Mouse (Mus musculus) midbrain, embryonic 13.5 days (tissue): Measurements from ENCODE around the gene Micu1. TPM values are rescaled to one million over a fixed set of nuclear protein-coding genes. Genes with fewer than 3 reads are reported as not detected.
"Not testable (repeated sequence)": the region's sequence is repeated elsewhere in the genome, so short reads cannot be mapped to it uniquely, and the experiment has no call there.

Experiments used
- ATAC-seq: fragments of 200-750 bp; cut with Nextera tagmentation; 2 replicates; pipeline ENCODE4 v1.8.0; 2017; ENCODE audit warnings: mild to moderate bottlenecking, moderate TSS enrichment, moderate library complexity
- H3K27ac ChIP-seq: fragments of 300-500 bp; sonication (generic); 2 replicates; pipeline ENCODE4 v1.5.1; 2015; ENCODE audit warnings: inconsistent platforms, mild to moderate bottlenecking, moderate library complexity
- H3K27me3 ChIP-seq: fragments of 300-500 bp; sonication (generic); 2 replicates; pipeline ENCODE4 v1.6.1; 2015; ENCODE audit warnings: mild to moderate bottlenecking, inconsistent platforms
- H3K36me3 ChIP-seq: fragments of 300-500 bp; sonication (generic); 2 replicates; pipeline ENCODE4 v1.6.1; 2015; ENCODE audit warnings: mild to moderate bottlenecking, inconsistent platforms
- H3K4me1 ChIP-seq: fragments of 300-500 bp; sonication (generic); replicated peaks from 2 replicates; pipeline ENCODE4 v1.6.1; 2015; ENCODE audit warnings: inconsistent platforms
- H3K4me2 ChIP-seq: fragments of 300-500 bp; sonication (generic); replicated peaks from 2 replicates; pipeline ENCODE4 v1.6.1; 2015; ENCODE audit warnings: moderate library complexity, mild to moderate bottlenecking, inconsistent platforms
- H3K4me3 ChIP-seq: fragments of 300-500 bp; sonication (generic); replicated peaks from 2 replicates; pipeline ENCODE4 v1.5.1; 2015; ENCODE audit warnings: mild to moderate bottlenecking, inconsistent platforms
- H3K9ac ChIP-seq: fragments of 300-500 bp; sonication (generic); replicated peaks from 2 replicates; pipeline ENCODE4 v1.6.1; 2015; ENCODE audit warnings: mild to moderate bottlenecking, inconsistent platforms
- H3K9me3 ChIP-seq: fragments of 300-500 bp; sonication (generic); 2 replicates; pipeline ENCODE4 v1.6.1; 2016; ENCODE audit warnings: mild to moderate bottlenecking, inconsistent platforms
- WGBS: fragments of 180-500 bp; shearing (Covaris S2); methylation state at CpG from one replicate; pipeline ENCODE4 v1.1.7; 2015; 5-methylcytosine and 5-hydroxymethylcytosine counted together
- polyA plus RNA-seq: library from polyadenylated mRNA; unstranded; fragments of >200 nt; fragmentation: Nextera tagmentation; extraction: Ambion mirVana; gene quantifications from 2 replicates; pipeline ENCODE4 v1.2.1, GENCODE M21; 2015

Gene Micu1
- polyA plus RNA-seq, 1 experiment from 2014 or later, result 72.2 TPM

- peaks cover 18% of the 10 kb centered on the region for H3K4me1 ChIP-seq
These were observed 162.8 kb downstream of the Micu1 start for GRCm38 (mm10) chr10:59864884-59865726.

GRCm38 (mm10) chr10:59868266-59868665 lies 166.0 kb downstream of the Micu1 start:
- Histone ChIP-seq H3K36me3 (no peaks in the 10 kb centered on the region), H3K4me3 (no peak overlapping the region), H3K27me3 (no peaks in the 10 kb centered on the region), H3K4me2 (no peak overlapping the region), H3K4me1 (peaks cover 15% of the 10 kb centered on the region), H3K9me3 (no peaks in the 10 kb centered on the region), H3K9ac (no peak overlapping the region), H3K27ac (no peak overlapping the region)
- ATAC-seq, result no peak
- 63% methylated on average over 11 of the region's 11 CpGs for WGBS

More at GRCm38 (mm10) chr10:59864884-59865726, 162.8 kb downstream of the Micu1 start:
- Histone ChIP-seq H3K9ac (no peak overlapping the region), H3K27me3 (no peaks in the 10 kb centered on the region), H3K27ac (no peak overlapping the region), H3K4me2 (no peak overlapping the region), H3K4me3 (no peak overlapping the region), H3K9me3 (no peaks in the 10 kb centered on the region), H3K36me3 (no peaks in the 10 kb centered on the region)
- ATAC-seq, result peak; percentile 81
- 32% methylated on average over 13 of the region's 13 CpGs for WGBS

GRCm38 (mm10) chr10:59870038-59870437 lies 167.8 kb downstream of the Micu1 start:
- no peak overlapping the region for H3K4me3 ChIP-seq
- no peaks in the 10 kb centered on the region for H3K36me3 ChIP-seq
- H3K4me2 ChIP-seq, result no peak overlapping the region
- no peak overlapping the region for H3K9ac ChIP-seq
- H3K9me3 ChIP-seq, result no peaks in the 10 kb centered on the region
- ATAC-seq, result peak; percentile 52
- H3K27ac ChIP-seq, result no peak overlapping the region
- WGBS, result 88% methylated on average over 6 of the region's 6 CpGs
- H3K4me1 ChIP-seq, result 0 out of 2 replicates have a peak, but pooled peaks cover under 1% of the 10 kb centered on the region
- H3K27me3 ChIP-seq, result no peaks in the 10 kb centered on the region

- not testable (repeated sequence) for H3K27me3 ChIP-seq, H3K4me1 ChIP-seq, ATAC-seq, H3K9ac ChIP-seq, H3K27ac ChIP-seq, H3K4me3 ChIP-seq, H3K9me3 ChIP-seq, H3K36me3 ChIP-seq, H3K4me2 ChIP-seq
- WGBS, result 88% methylated on average over 4 of the region's 4 CpGs
These were observed 170.4 kb downstream of the Micu1 start for GRCm38 (mm10) chr10:59872651-59873050.

GRCm38 (mm10) chr10:59873206-59873605 lies 170.9 kb downstream of the Micu1 start:
- H3K4me3 ChIP-seq, result no peak overlapping the region
- H3K27me3 ChIP-seq, result no peaks in the 10 kb centered on the region
- H3K4me1 ChIP-seq, result no peaks in the 10 kb centered on the region
- no peak for ATAC-seq
- H3K27ac ChIP-seq, result no peak overlapping the region
- H3K36me3 ChIP-seq, result no peaks in the 10 kb centered on the region
- 94% methylated on average over 5 of the region's 5 CpGs for WGBS
- no peaks in the 10 kb centered on the region for H3K9me3 ChIP-seq
- H3K9ac ChIP-seq, result no peak overlapping the region
- H3K4me2 ChIP-seq, result no peak overlapping the region

- Histone ChIP-seq H3K36me3 (no peaks in the 10 kb centered on the region), H3K9me3 (no peaks in the 10 kb centered on the region), H3K4me2 (no peak overlapping the region), H3K4me3 (no peak overlapping the region), H3K27ac (no peak overlapping the region), H3K9ac (no peak overlapping the region), H3K4me1 (peaks cover 1% of the 10 kb centered on the region), H3K27me3 (no peaks in the 10 kb centered on the region)
- ATAC-seq, result no peak
- 76% methylated on average over 5 of the region's 5 CpGs for WGBS
These were observed 171.3 kb downstream of the Micu1 start for GRCm38 (mm10) chr10:59873613-59874012.

GRCm38 (mm10) chr10:59875396-59875795 lies 173.1 kb downstream of the Micu1 start:
- Histone ChIP-seq H3K27me3 (no peaks in the 10 kb centered on the region), H3K4me3 (no peak overlapping the region), H3K4me1 (peaks cover 7% of the 10 kb centered on the region), H3K27ac (no peak overlapping the region), H3K36me3 (no peaks in the 10 kb centered on the region), H3K9ac (no peak overlapping the region), H3K9me3 (no peaks in the 10 kb centered on the region), H3K4me2 (no peak overlapping the region)
- no peak for ATAC-seq
- 36% methylated on average over 1 of the region's 1 CpGs for WGBS

GRCm38 (mm10) chr10:59876698-59877097 lies 174.4 kb downstream of the Micu1 start:
- 95% methylated on average over 4 of the region's 4 CpGs for WGBS
- peaks cover 18% of the 10 kb centered on the region for H3K4me1 ChIP-seq

GRCm38 (mm10) chr10:59877421-59878117 lies 175.3 kb downstream of the Micu1 start:
- 76% methylated on average over 15 of the region's 15 CpGs for WGBS

More at GRCm38 (mm10) chr10:59876698-59877097, 174.4 kb downstream of the Micu1 start:
- H3K36me3 ChIP-seq, H3K9me3 ChIP-seq, H3K4me2 ChIP-seq, H3K27ac ChIP-seq, ATAC-seq, H3K9ac ChIP-seq, H3K4me3 ChIP-seq, H3K27me3 ChIP-seq: not testable (repeated sequence)

GRCm38 (mm10) chr10:59878823-59879222 lies 176.5 kb downstream of the Micu1 start:
- WGBS, result 23% methylated on average over 5 of the region's 5 CpGs
- peak overlapping the region; percentile 100 for H3K27ac ChIP-seq
- H3K4me1 ChIP-seq, result peaks cover 20% of the 10 kb centered on the region
- H3K9me3 ChIP-seq, result no peaks in the 10 kb centered on the region
- no peak for ATAC-seq
- H3K4me3 ChIP-seq, result peak overlapping the region; percentile 88
- peak overlapping the region; percentile 95 for H3K9ac ChIP-seq
- 0 out of 2 replicates have a peak, but pooled peaks cover 3% of the 10 kb centered on the region for H3K36me3 ChIP-seq
- peak overlapping the region; percentile 87 for H3K4me2 ChIP-seq
- H3K27me3 ChIP-seq, result no peaks in the 10 kb centered on the region

More at GRCm38 (mm10) chr10:59877421-59878117, 175.3 kb downstream of the Micu1 start:
- Histone ChIP-seq H3K4me2 (no peak overlapping the region), H3K27ac (no peak overlapping the region), H3K36me3 (no peaks in the 10 kb centered on the region), H3K4me1 (peaks cover 20% of the 10 kb centered on the region), H3K27me3 (no peaks in the 10 kb centered on the region), H3K4me3 (no peak overlapping the region), H3K9me3 (no peaks in the 10 kb centered on the region), H3K9ac (no peak overlapping the region)
- no peak for ATAC-seq

- no peaks in the 10 kb centered on the region for H3K27me3 ChIP-seq
- H3K4me3 ChIP-seq, result peak within 1 kb of the TSS; percentile 88
- H3K4me2 ChIP-seq, result peak within 1 kb of the TSS; percentile 87
- peak; percentile 93 for ATAC-seq
- peaks cover 20% of the 10 kb centered on the region for H3K4me1 ChIP-seq
- H3K36me3 ChIP-seq, result peaks cover 7% of the 10 kb centered on the region; the same call in 1 of the 2 replicates
- WGBS, result under 1% methylated on average over 74 of the region's 80 CpGs
- no peaks in the 10 kb centered on the region for H3K9me3 ChIP-seq
- H3K9ac ChIP-seq, result peak within 1 kb of the TSS; percentile 95
- peak within 1 kb of the TSS; percentile 100 for H3K27ac ChIP-seq
These were observed 177.2 kb downstream of the Micu1 start, which contains the start of gene Dnajb12 for GRCm38 (mm10) chr10:59879255-59880028. Gene Dnajb12 (plus strand): TSS chr10:59879556.
